Mouse (Mus musculus) hematopoietic stem cell, adult 5-6 weeks (primary cell): ENCODE measurements around the gene Nckap5. TPM values are rescaled to one million over a fixed set of nuclear protein-coding genes. Genes with fewer than 3 reads are reported as not detected.
A peak's percentile ranks its signal among the peaks of the same experiment; 100 is the strongest.

Experiments used
- ATAC-seq, 2 experiments: fragments of 125-278 bp in 1 of 2; replicated peaks in 1 of 2; 2 replicates each; pipeline ENCODE4 v1.8.0; 2016 to 2017; ENCODE audit warnings: inconsistent platforms in 2 of 2, mild to moderate bottlenecking in 2 of 2, moderate number of reproducible peaks in 2 of 2, low read depth in 1 of 2, moderate TSS enrichment in 1 of 2; ENCODE audit not compliant: low FRiP score in 2 of 2, poor library complexity in 2 of 2, severe bottlenecking in 2 of 2, insufficient read depth in 1 of 2, low TSS enrichment in 1 of 2
- total RNA-seq: library from RNA; stranded (forward); fragments of 172-1452, 232-1000 nt; gene quantifications from 2 replicates; pipeline ENCODE4 v1.2.3, GENCODE M21; 2017

Nckap5 gene
- total RNA-seq, 1 experiment from 2014 or later: not detected

DNA sequence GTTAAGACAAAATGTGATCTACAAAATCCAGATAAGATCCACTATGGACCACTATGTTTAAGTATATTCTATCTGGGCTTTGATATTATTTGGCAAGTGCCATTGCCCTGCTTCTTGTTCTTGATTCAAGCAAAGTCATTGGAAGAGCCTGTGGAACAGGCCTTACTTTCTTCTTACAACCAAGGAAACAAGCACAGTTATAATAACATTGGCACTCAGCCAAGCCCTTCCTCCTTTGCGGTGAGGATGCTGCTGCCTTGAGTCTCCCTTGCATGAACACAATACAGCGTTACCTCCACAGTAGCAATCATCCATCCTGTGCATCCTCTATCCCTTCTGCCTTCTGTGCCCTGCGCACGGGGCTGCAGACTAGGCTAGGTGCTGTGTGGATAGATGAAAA lies 823.0 kb downstream of the Nckap5 start:
- ATAC-seq: peak in 1 of 2 experiments; percentile 22; a peak in 1 of 4 replicates

DNA sequence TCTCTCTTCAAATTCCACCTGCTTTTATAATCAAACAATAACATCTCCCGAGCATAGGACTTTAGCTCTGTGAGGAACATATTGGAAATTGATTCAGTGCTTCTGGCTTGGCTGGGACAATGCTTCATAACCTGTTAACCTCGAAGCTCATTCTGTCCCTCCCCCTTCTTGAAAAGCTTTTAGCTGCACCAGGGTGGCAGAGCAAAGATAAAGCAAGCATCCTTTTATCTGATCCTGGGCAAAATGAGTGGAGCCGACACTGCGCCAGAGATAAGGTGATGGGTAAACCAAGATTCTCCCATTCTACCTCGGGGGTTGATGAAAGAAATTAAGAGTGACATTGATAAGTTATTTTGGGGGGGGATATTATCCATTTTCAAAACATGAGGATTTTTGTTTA lies 824.9 kb downstream of the Nckap5 start:
- no peak for ATAC-seq

DNA sequence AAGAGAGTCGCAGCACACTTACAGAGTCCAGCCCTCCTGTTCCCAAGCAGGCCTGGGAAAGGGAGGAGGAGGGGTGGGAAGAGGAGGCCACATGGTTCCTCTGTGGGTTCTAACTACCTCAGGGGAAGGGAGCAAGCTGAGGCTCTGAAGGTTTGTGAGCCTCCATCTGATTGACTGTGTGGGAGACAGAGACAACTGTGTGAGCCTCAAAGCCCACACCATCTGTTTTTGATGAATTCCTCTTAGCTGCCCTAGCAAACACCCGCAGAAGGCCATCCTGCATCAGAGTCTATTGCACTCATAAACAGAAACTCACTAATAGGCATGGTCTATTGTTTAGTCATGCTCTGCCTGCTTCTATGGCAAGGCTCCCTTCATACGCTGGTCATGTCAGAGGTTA lies 834.1 kb downstream of the Nckap5 start:
- ATAC-seq: no peak

DNA sequence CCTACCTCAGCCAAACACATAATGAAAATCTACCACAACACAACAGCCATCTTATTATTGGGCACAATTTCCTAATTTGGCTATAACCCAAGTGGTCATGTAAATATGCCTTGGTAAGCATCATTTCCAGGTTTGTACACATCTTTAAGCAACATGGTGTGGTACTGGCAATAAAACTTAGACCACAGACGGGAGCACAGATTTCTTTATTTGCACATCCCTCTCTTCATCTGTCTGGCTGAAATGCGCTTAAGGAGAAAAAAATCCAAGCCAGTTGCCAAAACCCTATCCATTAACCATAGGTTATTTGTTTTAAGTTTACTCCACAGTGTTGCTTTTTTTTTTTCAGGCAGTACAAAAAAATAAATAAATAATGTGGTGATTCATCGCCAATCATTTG lies 842.8 kb downstream of the Nckap5 start:
- no peak for ATAC-seq

DNA sequence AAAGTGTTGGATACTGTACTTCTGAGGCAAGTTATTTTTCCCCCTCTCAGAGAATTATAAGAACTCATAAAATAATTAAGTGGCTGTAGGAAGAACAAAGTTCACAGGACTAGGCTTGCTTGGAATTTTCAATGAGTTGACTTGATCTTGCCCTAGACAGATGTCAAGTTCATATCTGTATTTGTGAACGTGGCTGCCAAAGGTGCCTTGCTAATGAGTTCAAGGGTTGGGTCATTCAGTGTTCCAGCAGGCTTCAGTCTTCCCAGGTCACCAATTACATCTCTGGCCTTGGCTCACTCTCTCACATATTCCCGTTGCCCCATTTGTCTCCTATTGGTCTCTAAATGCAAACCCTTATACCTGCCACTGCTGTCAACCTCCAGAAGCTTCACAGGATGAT lies 846.0 kb downstream of the Nckap5 start:
- ATAC-seq: no peak

DNA sequence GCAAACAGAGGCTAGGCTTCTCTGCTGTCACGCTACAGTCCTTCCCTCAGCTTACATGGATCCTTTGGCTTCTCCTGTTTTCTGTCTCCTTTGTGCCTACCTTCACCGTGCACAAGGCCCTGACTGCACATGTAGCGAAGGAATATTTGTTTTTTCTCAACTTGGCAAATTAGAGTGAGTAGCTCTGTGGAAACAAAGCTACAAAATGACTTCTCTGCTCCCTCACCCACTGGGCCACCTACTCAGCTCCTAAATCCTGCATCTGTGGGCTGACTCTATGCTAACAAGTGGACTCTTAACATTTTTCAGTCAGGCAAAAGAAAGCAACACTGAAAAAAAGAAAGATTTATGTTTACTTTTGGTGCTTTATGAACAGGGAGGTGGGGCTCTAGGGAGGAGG lies 856.0 kb downstream of the Nckap5 start:
- no peak for ATAC-seq

DNA sequence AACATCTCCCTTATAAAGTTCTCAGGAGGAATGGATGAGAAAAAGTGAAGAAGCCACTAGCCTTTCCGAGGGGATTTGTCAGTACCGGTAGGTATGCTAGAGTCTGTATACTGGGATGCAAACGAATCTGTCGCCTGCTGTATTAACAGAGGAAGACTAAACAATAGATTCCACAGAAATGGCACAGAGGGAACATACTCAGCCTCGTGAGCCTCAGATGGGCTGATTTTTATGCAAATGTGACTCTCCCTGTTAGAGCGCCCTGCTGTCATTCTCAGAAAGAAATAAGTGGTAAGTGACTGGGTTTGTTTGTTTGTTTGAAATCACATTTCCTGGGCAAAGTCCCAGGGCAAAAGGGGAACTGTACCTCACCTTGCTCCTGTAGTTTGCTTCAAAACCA lies 858.7 kb downstream of the Nckap5 start:
- ATAC-seq: no peak

DNA sequence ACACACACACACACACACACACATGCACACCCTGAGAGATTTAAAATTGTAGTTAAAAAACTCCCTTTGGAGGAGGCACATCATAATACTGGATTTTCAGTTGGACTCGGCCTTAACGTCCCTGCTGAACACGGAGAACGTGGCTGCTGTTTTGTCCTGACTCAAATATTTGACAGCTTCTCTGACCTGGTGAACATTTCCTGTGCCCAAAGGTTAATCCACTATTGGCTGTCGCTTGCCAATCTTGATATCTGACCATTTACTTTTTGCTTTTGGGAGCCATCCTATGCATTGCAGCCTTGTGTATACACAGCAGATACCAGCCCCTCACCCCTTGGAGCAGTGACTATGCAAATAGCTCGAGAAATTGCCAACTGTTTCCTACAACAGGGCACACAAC lies 862.9 kb downstream of the Nckap5 start:
- ATAC-seq: no peak

DNA sequence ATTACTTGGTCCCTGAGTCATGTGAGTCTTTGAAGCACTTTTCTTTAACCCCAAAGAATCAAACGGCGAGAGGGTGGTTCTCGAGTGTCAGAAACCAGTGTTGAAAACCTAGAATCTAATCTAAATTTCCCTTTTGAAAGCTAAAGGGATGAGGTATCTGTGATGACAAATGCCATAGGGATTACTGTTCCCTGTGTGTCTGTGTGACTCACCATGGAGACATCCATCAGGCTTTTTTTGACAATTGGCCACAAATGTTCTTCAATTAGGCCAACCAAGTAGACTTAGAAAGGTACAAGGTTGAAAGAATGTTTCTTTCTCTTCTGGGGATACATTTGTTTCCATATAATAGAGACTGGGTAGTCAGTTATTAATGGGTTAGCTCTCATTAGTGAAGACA lies 879.6 kb downstream of the Nckap5 start:
- ATAC-seq: no peak

DNA sequence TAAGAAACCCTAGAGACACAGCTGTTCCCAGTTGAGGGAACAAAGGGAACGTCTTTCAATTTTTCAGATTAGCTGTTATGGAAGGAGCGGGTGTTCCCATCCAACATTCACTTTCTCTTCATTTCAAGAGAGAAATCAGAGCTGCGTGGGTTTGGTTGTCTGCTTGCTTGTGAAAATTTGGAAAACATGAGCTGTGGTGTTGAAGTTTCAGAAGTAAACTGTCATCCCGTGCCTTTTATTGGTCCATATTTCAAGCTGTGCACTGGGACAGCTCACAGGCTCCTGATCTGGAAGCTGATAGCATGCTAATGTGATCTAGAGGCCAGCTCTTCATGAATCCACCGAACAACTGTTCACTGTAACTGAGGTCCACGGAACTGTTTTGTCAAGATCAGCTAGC lies 881.5 kb downstream of the Nckap5 start:
- no peak for ATAC-seq

DNA sequence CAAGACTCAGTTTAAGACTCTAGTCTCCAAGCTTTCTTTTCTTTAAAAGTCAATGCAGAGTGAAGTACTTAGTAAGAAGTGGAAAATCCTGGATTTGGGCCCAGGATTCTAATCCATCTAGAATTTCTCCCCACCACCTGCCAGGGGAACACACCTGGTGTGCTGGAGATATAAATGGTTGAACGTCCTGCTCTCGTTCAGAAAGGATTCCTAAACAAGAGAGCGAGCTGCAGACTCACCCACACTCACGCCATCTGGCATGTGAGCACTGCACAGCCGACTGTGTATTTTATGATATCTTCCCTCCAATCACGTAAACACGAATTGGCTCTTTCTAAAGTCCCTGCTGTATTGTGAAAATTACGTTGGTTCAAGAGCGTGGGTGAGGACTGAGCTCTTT lies 885.5 kb downstream of the Nckap5 start:
- ATAC-seq: no peak

DNA sequence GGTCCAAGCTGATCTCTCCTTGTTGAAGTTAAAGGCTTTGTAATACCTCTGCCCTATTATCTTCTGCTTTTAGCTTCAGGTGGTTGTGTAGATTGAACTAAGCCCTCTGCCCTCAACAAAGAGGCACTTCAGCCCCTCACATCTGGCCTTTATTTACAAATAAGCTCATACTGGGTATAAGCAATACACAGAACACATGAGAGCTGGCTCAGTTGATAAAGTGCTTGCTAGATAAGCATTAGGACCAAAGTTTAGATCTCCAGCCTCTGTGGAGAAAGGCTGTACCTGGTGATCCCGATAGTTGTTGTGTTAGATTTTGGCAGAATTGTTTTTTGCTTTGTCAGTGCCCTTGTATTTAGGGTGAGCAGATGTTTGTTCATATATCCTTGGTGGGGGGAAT lies 887.3 kb downstream of the Nckap5 start:
- no peak for ATAC-seq

DNA sequence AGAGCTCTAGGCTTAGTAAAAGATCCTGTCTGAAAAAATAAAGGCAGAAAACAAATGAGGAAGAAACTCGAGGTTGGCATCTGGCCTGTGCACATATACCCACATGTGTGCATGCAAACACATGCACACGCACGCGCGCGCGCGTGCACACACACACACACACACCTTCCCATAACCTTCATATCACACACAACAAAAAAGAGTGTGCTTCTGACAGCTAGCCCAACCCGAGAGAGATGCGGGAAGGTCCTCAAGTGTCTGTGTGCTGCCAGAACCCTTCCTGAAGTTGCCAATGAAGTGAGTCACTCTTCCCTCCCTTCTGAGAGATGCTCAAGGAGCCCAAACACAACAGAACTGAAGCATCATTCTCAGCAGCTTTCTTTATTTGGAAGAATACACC lies 905.1 kb downstream of the Nckap5 start:
- ATAC-seq: no peak

DNA sequence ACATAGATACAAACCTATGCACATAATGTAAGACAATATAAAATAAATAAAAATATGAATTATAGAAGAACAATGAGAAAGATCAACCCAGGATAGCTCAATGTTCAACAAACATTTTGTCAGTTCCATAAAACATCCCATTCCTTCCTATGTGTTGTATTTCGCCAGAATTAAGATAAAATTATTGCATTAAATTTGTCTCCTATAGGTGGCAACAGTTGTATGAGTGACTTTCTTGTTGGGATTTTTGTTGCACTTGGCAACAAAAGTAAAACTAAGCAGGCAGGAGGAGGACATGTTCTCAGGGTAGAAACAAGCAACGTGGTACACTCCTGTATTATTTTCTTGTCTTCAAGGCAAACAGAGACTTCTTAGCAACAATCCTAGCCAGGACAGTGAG lies 907.5 kb downstream of the Nckap5 start:
- no peak for ATAC-seq

DNA sequence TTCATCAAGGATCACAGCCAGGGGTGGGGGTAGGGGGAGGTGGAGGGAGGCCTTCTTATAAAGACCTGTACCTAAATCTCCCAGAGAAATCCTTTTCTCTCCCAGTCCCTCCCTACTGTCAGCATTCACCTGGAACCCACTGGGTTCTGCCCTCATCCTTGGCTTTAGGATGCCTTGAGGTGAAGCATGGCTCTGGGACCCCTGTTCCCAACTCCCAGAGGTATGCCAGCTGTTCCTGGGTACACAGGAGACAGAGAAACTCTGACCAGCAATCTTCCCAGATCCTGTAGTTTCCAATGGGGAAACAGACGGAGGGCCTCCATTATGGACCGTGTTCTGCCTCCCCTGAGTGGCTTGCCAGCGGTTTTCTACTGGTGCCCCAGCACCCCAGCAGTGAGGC lies 909.9 kb downstream of the Nckap5 start:
- ATAC-seq: no peak

DNA sequence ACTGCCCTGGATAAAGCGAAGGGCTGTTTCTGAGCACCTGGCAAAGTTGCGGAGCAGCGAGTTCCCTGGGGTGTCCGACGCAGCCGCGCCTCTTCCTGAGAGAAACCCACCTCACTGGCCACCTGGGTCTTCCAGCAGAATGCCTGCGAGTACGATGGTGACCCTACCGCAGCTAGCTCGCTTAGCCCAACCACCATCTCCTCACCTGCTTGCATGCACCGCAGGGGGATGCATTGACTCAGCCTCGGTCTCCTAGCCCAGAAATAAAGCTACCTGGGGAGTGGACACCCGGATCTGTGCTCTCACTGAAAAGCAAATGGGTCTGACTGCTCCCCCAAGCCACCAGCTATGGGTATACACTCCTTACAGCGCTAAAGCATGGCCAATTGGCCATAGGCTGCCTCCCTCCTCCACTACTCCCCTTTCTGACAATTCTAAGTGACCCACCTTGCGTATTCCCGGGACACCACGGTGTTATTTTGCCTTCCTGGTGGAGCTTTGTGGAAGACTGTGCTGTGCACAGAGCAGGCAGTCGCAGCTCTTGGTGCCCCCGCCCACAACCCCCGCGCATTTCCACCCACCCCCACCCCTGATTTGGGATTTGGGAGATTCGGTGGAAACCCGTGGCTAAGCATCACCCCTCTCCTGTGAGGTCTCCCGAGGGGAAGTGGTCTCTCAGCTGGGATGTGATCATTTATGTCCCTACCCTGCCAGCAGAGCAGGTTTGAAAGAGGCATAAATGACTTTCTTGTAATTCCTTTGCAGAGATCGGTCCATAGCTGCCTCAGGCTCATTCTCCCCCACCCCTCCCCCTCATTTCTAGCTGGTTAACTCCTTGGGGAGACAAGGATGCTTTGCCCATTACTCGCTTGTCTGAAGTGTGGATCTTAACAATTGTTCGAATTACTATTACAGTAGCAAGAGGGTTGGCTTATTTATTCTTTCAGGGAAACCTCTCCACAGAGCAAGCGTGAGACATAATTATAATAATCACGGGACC lies 917.7 kb downstream of the Nckap5 start, which contains the start of gene Lypd1:
Gene Lypd1, minus strand, starts transcription at position 501 of the 1,000 bp plus-strand sequence.
- ATAC-seq: no peak

DNA sequence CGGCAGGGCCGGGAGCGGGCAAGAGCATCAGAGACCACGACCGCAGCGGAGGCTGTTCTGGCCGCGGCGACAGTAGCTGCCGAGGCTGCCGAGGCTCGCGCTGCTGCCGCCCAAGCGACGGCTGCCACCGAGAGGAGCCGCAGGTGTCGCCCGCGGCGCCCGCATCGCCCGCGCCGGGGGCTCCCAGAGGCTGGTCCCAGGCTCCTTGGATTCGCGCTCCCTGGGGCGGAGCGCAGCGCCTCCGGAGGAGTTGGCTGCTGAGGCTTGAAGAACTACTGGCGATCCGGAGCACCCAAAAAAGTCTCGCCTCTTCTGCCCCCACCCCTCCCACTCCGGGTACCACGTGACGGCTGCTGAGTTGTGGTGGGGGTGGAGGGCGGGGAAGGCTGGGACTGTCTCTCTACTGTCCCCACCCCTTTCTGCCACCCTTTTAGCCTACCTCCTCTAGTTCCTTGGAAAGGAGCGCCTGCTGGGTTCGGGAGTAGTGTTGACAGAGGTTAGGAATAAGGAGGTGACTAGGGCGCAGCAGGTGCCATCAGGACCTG lies 918.6 kb downstream of the Nckap5 start:
- ATAC-seq: peak; percentile 42 to 46; a peak in 3 of 4 replicates

DNA sequence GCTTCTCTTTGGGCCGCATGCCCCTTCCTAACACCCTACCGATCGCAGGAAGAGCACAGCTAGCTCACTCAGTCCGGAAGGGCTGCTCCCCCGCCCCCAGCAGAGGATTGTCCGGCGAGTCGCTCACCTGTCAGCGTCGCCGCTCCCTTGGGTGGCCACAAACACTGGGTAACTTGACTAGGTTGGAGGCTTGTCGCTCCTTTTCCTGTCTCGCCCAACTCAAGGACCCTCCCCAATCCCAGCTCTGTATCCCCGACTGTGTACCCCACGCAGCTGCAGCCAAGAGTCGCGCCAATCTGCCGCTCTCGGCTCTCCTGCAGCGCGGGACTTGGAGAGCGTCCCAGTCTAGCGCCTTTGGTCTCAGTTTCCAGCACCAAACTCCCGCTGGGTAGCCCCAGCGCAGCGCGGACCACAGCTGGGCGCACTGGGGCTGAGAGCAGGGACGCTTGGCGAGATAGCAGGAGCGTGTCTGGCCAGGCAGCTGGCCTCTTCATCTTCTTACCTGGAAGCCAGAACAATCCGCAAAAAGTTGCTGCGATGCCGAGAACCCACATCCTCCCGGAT lies 919.2 kb downstream of the Nckap5 start:
- ATAC-seq: peak; percentile 12 to 30; a peak in 1 of 4 replicates
